25 mouse cellular contexts compared by ENCODE assay signal in the genomic region with DNA sequence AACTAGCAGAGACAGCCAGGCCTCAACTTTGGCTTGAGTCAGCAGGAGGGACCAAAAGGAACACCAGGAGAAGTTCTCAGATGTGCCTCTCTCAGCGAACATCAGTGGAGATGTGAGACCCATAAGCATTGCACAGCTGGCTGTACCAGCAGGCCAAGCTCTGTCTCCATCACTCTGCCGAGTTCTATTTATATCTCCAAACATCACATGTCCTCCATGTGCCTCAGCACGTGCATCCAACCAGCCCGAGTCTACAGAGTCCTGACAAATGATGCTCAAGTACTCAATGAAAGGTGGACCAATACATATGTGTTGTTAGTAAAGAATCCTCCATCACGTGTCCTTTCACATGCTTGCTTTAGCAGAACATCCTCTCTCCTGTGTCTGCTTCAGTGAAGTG.
"Had no signal": no experiment of that assay in that cellular context is flagged by ENCODE, and none has a peak within 500 bp of the region (broad histone marks: within the 10 kb centered on the region; RNA-seq: fewer than 3 reads in every experiment).

No protein-coding gene starts in this region.

- H3K9me3 ChIP-seq: embryonic facial prominence, embryonic 10.5 days; embryonic facial prominence, embryonic 12.5 days; embryonic facial prominence, embryonic 13.5 days; embryonic facial prominence, embryonic 15.5 days; forebrain, embryonic 10.5 days; forebrain, embryonic 12.5 days; forebrain, embryonic 13.5 days; forebrain, embryonic 15.5 days had no signal

- H3K4me2 ChIP-seq: embryonic facial prominence, embryonic 12.5 days; embryonic facial prominence, embryonic 13.5 days; embryonic facial prominence, embryonic 15.5 days; forebrain, embryonic 12.5 days; forebrain, embryonic 13.5 days; forebrain, embryonic 15.5 days; heart, embryonic 11.5 days had no signal

- H3K4me1 ChIP-seq: embryonic facial prominence, embryonic 12.5 days; embryonic facial prominence, embryonic 13.5 days; embryonic facial prominence, embryonic 15.5 days; forebrain, embryonic 10.5 days; forebrain, embryonic 12.5 days; forebrain, embryonic 13.5 days; forebrain, embryonic 15.5 days had no signal

- H3K27me3 ChIP-seq: embryonic facial prominence, embryonic 12.5 days; embryonic facial prominence, embryonic 15.5 days; forebrain, embryonic 12.5 days; forebrain, embryonic 13.5 days; forebrain, embryonic 15.5 days had no signal

- H3K9ac ChIP-seq: embryonic facial prominence, embryonic 12.5 days; embryonic facial prominence, embryonic 13.5 days; embryonic facial prominence, embryonic 15.5 days; forebrain, embryonic 12.5 days; forebrain, embryonic 13.5 days; forebrain, embryonic 15.5 days; forebrain, postnatal 0 days had no signal

- H3K4me3 ChIP-seq: embryonic facial prominence, embryonic 10.5 days; embryonic facial prominence, embryonic 12.5 days; embryonic facial prominence, embryonic 13.5 days; embryonic facial prominence, embryonic 15.5 days; erythroblast, embryonic 14.5 days; forebrain, embryonic 10.5 days; forebrain, embryonic 12.5 days; forebrain, embryonic 13.5 days; forebrain, embryonic 15.5 days; gastrocnemius, adult 2 months; heart, adult 2 months had no signal

- H3K27ac ChIP-seq: embryonic facial prominence, embryonic 10.5 days; embryonic facial prominence, embryonic 12.5 days; embryonic facial prominence, embryonic 13.5 days; embryonic facial prominence, embryonic 15.5 days; forebrain, embryonic 10.5 days; forebrain, embryonic 12.5 days; forebrain, embryonic 13.5 days; forebrain, embryonic 15.5 days; gastrocnemius, adult 2 months; heart, adult 2 months had no signal

- H3K36me3 ChIP-seq: embryonic facial prominence, embryonic 10.5 days; embryonic facial prominence, embryonic 12.5 days; embryonic facial prominence, embryonic 13.5 days; embryonic facial prominence, embryonic 15.5 days; forebrain, embryonic 10.5 days; forebrain, embryonic 12.5 days; forebrain, embryonic 15.5 days had no signal

- DNase-seq: cerebellum, adult 8-10 months; cerebellum, adult 9-10 months; cerebellum, adult 9-11 months; cerebellum, postnatal 10 days; cerebellum, postnatal 14 days; cerebellum, postnatal 25 days; cerebellum, postnatal 36 days; embryo, embryonic 11 days; forebrain, postnatal 0 days; gastrocnemius, adult 2 months; gastrocnemius, postnatal 10 days; gastrocnemius, postnatal 14 days; gastrocnemius, postnatal 25 days; gastrocnemius, postnatal 36 days; heart, adult 2 months had no signal
